Mouse (Mus musculus) CH12.LX (cell line): ENCODE data around the gene Sgce.

Experiments
- E2F4 ChIP-seq: IDR thresholded peaks from 2 replicates; pipeline ENCODE4 v1.6.1; 2011; ENCODE audit warnings: low read depth, low read length, improper control_type of control experiment; ENCODE audit not compliant: insufficient replicate concordance
- KAT2A ChIP-seq: IDR thresholded peaks from 2 replicates; pipeline ENCODE4 v1.6.1; 2012; ENCODE audit warnings: low read length, improper control_type of control experiment, inconsistent platforms; ENCODE audit not compliant: insufficient replicate concordance
- POLR2A ChIP-seq: IDR thresholded peaks from 2 replicates; pipeline ENCODE4 v1.6.1; 2011; ENCODE audit warnings: low read depth, mild to moderate bottlenecking, improper control_type of control experiment, low read length
- SIN3A ChIP-seq: IDR thresholded peaks from 2 replicates; pipeline ENCODE4 v1.6.1; 2012; ENCODE audit warnings: low read length, improper control_type of control experiment, inconsistent platforms
- TCF12 ChIP-seq: IDR thresholded peaks from 2 replicates; pipeline ENCODE4 v1.6.1; 2014; ENCODE audit warnings: low read depth, mild to moderate bottlenecking, inconsistent platforms, low read length, improper control_type of control experiment
- UBTF ChIP-seq: IDR thresholded peaks from 2 replicates; pipeline ENCODE4 v1.6.1; 2012; ENCODE audit warnings: low read depth, mild to moderate bottlenecking, inconsistent platforms, low read length, improper control_type of control experiment, moderate library complexity
- ZC3H11A ChIP-seq: IDR thresholded peaks from 2 replicates; pipeline ENCODE4 v1.6.1; 2012; ENCODE audit warnings: low read depth, mild to moderate bottlenecking, inconsistent platforms, low read length, improper control_type of control experiment

- no peak for TF ChIP-seq SIN3A
- TF ChIP-seq ZC3H11A: no peak
- no peak for TF ChIP-seq POLR2A
- TF ChIP-seq E2F4: no peak
- no peak for TF ChIP-seq TCF12
- no peak for TF ChIP-seq KAT2A
- no peak for TF ChIP-seq UBTF
Observed at GRCm38 (mm10) chr6:4739522-4740355, 7.3 kb downstream of the Sgce start.
